Mouse (Mus musculus) kidney, adult 9 months (tissue): ENCODE measurements at regions not wholly inside any gene's neighbourhood (a gene's known extent, or its start where the extent isn't known, plus 50 kb on each side); places are given as distances from the start of the nearest gene placed in this dataset.

Experiments used
- DNase-seq: peaks from one replicate; pipeline ENCODE4 v3.0.0; 2022

- DNase-seq: no peak
Measured at GRCm38 (mm10) chr13:47768963-47769527, 492.0 kb upstream of the Id4 start.

- no peak for DNase-seq
Measured at GRCm38 (mm10) chr13:47777206-47778099, 483.6 kb upstream of the Id4 start.

- DNase-seq: no peak
Measured at GRCm38 (mm10) chr13:47778218-47779009, 482.6 kb upstream of the Id4 start.

GRCm38 (mm10) chr13:47784406-47784805 lies 476.6 kb upstream of the Id4 start:
- peak; percentile 60 for DNase-seq

- DNase-seq: no peak
Measured at GRCm38 (mm10) chr13:47797859-47798258, 463.2 kb upstream of the Id4 start.

GRCm38 (mm10) chr13:47811711-47812415 lies 449.2 kb upstream of the Id4 start:
- DNase-seq: no peak

- no peak for DNase-seq
Measured at GRCm38 (mm10) chr13:47818924-47819564, 442.0 kb upstream of the Id4 start.

GRCm38 (mm10) chr13:47836491-47836890 lies 424.5 kb upstream of the Id4 start:
- peak; percentile 26 for DNase-seq

GRCm38 (mm10) chr13:47842418-47842817 lies 418.6 kb upstream of the Id4 start:
- no peak for DNase-seq

- DNase-seq: no peak
Measured at GRCm38 (mm10) chr13:47843011-47843410, 418.0 kb upstream of the Id4 start.

GRCm38 (mm10) chr13:47843541-47844267 lies 417.3 kb upstream of the Id4 start:
- DNase-seq: no peak

GRCm38 (mm10) chr13:47846713-47847112 lies 414.3 kb upstream of the Id4 start:
- no peak for DNase-seq

- no peak for DNase-seq
Measured at GRCm38 (mm10) chr13:47848371-47849188, 412.4 kb upstream of the Id4 start.

GRCm38 (mm10) chr13:47855422-47856108 lies 405.5 kb upstream of the Id4 start:
- no peak for DNase-seq

GRCm38 (mm10) chr13:47858946-47859345 lies 402.1 kb upstream of the Id4 start:
- DNase-seq: no peak

GRCm38 (mm10) chr13:47860316-47860715 lies 400.7 kb upstream of the Id4 start:
- DNase-seq: peak; percentile 16

- DNase-seq: no peak
Measured at GRCm38 (mm10) chr13:47862896-47863295, 398.1 kb upstream of the Id4 start.

- no peak for DNase-seq
Measured at GRCm38 (mm10) chr13:47868656-47869055, 392.4 kb upstream of the Id4 start.

GRCm38 (mm10) chr13:47869670-47870532 lies 391.1 kb upstream of the Id4 start:
- no peak for DNase-seq
